Mouse (Mus musculus): ENCODE results near the gene Igfbp5. TPM values are rescaled to one million over a fixed set of nuclear protein-coding genes. Genes with fewer than 3 reads are reported as not detected.

The Igfbp5 gene
- polyA plus RNA-seq, 1 experiment from 2014 or later: 141 TPM

Other genes with a start within 250 kb of the Igfbp5 start
- not detected in 2 replicates for gene Ankar, start 174.3 kb downstream of the Igfbp5 start, polyA plus RNA-seq (2015; fragmentation: Nextera tagmentation; extraction: Ambion mirVana)
- gene Rpl37a, start 163.6 kb downstream of the Igfbp5 start, polyA plus RNA-seq (2015; fragmentation: Nextera tagmentation; extraction: Ambion mirVana): 1,826 and 2,120 TPM in 2 replicates
- gene Igfbp2, start 50.4 kb downstream of the Igfbp5 start, polyA plus RNA-seq (2015; fragmentation: Nextera tagmentation; extraction: Ambion mirVana): 469 and 555 TPM in 2 replicates
- gene Tnp1, start 141.0 kb upstream of the Igfbp5 start, polyA plus RNA-seq (2015; fragmentation: Nextera tagmentation; extraction: Ambion mirVana): not detected in 2 replicates